Mouse (Mus musculus) E14TG2a.4 (cell line): ENCODE results near the gene Exoc6.

Experiments
- CTCF ChIP-seq: conservative IDR thresholded peaks from 2 replicates; pipeline ENCODE4 v1.5.1; 2014; ENCODE audit warnings: low read length
- NANOG ChIP-seq: IDR thresholded peaks from 2 replicates; pipeline ENCODE4 v1.6.1; 2014; ENCODE audit warnings: borderline replicate concordance, low read length, mixed read lengths

- TF ChIP-seq CTCF (no peak), NANOG (no peak)
These were observed 5.8 kb downstream of the Exoc6 start for GRCm38 (mm10) chr19:37555863-37556566.
